Mouse (Mus musculus): ENCODE measurements around the gene Foxd2. TPM values are rescaled to one million over a fixed set of nuclear protein-coding genes. Genes with fewer than 3 reads are reported as not detected.

The Foxd2 gene
- 2.7 and 3.6 TPM in 2 replicates for polyA plus RNA-seq (2014; fragmentation: Nextera tagmentation; extraction: Ambion mirVana)

DNA sequence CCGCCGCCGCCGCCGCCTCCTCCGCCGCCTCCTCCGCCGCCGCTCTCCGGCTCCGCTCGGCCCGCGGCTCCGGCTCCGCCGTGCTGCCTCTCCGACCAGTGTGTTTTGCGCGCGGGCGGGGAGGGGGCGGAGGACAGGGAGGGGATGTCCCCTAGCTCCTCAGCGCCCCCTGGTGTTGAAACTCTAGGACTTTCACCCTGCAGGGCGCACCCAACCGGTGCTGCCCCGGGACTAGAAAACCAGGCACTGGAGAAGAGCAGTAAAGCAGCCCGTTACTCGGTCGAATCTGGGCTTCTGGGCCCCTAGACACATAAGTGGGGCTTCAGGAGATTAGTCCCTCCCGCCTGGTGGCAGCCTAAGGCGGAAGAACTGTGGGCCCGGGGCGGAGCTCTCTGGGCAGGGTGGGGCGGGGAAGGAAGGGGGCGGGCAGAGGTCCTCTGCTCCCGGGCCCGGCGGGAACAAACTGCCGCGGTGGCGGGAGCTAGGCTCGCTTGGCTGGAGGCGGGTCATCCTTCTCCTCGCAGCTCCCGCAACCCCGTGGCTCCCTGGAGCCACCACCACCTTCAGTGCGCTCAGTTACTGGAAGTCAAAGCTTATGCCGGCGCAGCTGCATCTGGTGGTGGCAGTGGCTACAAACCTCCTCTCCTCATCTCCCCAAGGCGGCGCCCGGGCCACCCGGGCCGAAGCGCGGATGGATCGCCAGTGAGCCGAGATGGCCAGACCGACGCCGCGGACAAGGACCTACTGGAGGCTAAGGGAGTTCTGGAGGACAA, at the start of gene Foxd2:
Gene Foxd2, minus strand, starts transcription at position 45 of the 773 bp plus-strand sequence.
- H3K4me3 ChIP-seq (ENCODE audit: low read depth, low read length) = peak within 1 kb of the TSS; percentile 63
- DNase-seq (ENCODE audit: low spot score) = peak; percentile 94
- no peaks in the 10 kb centered on the region for H3K4me1 ChIP-seq (ENCODE audit: control insufficient read depth, insufficient read depth, low read length)
- ATAC-seq (replicated peaks; ENCODE audit: insufficient number of reproducible peaks, low FRiP score, low TSS enrichment, low read depth) = peak; percentile 79
- H3K9me3 ChIP-seq (replicated peaks; ENCODE audit: control insufficient read depth, low read length) = no peaks in the 10 kb centered on the region
- H3K27ac ChIP-seq (replicated peaks; ENCODE audit: low read depth, low read length) = peak within 1 kb of the TSS; percentile 71
- peak within 1 kb of the TSS; percentile 65 for H3K9ac ChIP-seq (replicated peaks; ENCODE audit: low read length)
- WGBS = under 1% methylated on average over 60 of the region's 64 CpGs
- peaks cover 72% of the 10 kb centered on the region for H3K27me3 ChIP-seq (ENCODE audit: control insufficient read depth, insufficient read depth, low read length)
- peak within 1 kb of the TSS; percentile 76 for H3K4me2 ChIP-seq (ENCODE audit: low read depth, low read length)
- H3K36me3 ChIP-seq (replicated peaks; ENCODE audit: control insufficient read depth, insufficient read depth, low read depth, low read length) = no peaks in the 10 kb centered on the region

DNA sequence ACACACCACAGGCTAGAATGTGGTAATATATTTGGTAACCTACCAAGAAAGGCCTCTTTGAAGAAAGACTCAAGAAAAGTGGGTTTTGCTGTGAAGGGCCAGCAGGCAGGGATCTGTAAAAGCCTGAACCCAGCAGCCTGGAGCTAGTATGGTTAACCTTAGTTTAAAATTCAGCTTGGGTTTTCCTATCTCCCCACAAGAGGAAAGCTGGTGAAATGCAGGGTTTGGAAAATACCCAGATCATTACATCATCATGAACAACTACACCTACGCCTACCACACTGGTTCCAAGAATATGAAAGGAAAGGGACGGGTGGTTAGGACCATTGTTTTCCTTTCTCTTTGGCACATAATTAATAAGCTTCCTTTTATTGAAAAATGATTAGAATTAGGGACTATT, 49.6 kb upstream of the Foxd2 start:
- Histone ChIP-seq H3K4me2 (ENCODE audit: low read depth, low read length) (no peak overlapping the region), H3K4me3 (ENCODE audit: low read depth, low read length) (no peak overlapping the region), H3K27ac (replicated peaks; ENCODE audit: low read depth, low read length) (no peak overlapping the region), H3K27me3 (ENCODE audit: control insufficient read depth, insufficient read depth, low read length) (no peaks in the 10 kb centered on the region), H3K9ac (replicated peaks; ENCODE audit: low read length) (no peak overlapping the region), H3K9me3 (replicated peaks; ENCODE audit: control insufficient read depth, low read length) (no peaks in the 10 kb centered on the region), H3K36me3 (replicated peaks; ENCODE audit: control insufficient read depth, insufficient read depth, low read depth, low read length) (no peaks in the 10 kb centered on the region; the same call in 1 of the 2 replicates), H3K4me1 (ENCODE audit: control insufficient read depth, insufficient read depth, low read length) (no peaks in the 10 kb centered on the region)
- ATAC-seq (replicated peaks; ENCODE audit: insufficient number of reproducible peaks, low FRiP score, low TSS enrichment, low read depth) (no peak), DNase-seq (ENCODE audit: low spot score) (no peak)
- WGBS = 90% methylated on average over 2 of the region's 2 CpGs

DNA sequence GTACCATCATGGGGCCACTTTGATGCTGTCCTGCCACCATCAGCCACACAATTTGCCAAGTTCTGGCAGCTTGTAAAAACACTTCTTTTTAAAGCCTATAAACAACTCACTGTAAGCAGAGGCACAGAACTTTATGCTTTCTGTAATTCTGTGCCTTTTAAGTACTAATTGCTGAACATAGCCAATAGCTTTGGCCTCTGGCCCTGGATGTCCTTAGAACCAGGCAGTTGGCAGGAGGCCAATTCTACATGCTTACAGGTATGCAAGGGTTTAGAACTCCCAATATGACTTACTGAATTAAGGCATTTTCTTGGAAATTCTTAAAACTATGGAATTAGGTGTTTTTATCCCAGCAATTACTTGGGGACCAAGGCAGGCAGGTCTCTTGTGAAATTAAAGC, 48.7 kb upstream of the Foxd2 start:
- H3K9ac ChIP-seq (replicated peaks; ENCODE audit: low read length) = no peak overlapping the region
- no peak overlapping the region for H3K4me2 ChIP-seq (ENCODE audit: low read depth, low read length)
- no peaks in the 10 kb centered on the region for H3K27me3 ChIP-seq (ENCODE audit: control insufficient read depth, insufficient read depth, low read length)
- no peaks in the 10 kb centered on the region for H3K4me1 ChIP-seq (ENCODE audit: control insufficient read depth, insufficient read depth, low read length)
- no peaks in the 10 kb centered on the region for H3K9me3 ChIP-seq (replicated peaks; ENCODE audit: control insufficient read depth, low read length)
- H3K27ac ChIP-seq (replicated peaks; ENCODE audit: low read depth, low read length) = no peak overlapping the region
- no peak for DNase-seq (ENCODE audit: low spot score)
- no peak overlapping the region for H3K4me3 ChIP-seq (ENCODE audit: low read depth, low read length)
- no peak for ATAC-seq (replicated peaks; ENCODE audit: insufficient number of reproducible peaks, low FRiP score, low TSS enrichment, low read depth)
- no peaks in the 10 kb centered on the region; the same call in 1 of the 2 replicates for H3K36me3 ChIP-seq (replicated peaks; ENCODE audit: control insufficient read depth, insufficient read depth, low read depth, low read length)

DNA sequence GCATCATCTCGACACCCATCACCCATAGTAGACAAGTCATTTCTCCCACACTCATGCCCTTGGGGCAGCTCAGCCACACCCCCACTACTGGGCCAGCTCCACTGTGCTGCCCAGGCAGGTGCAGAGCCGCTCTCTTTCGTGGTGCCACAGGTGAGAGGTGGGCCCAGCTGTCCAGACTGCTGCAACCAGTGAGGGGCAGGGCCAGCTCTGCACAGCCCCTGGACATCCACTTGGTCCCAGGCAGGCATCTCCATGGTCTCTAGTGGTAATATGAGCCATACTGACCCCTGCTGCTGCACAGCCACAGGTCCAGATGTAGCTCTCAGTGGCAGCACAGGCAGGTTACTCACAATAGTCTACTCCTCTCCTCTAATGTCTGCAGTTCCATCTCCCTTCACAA, 44.5 kb upstream of the Foxd2 start:
- no peak overlapping the region for H3K4me3 ChIP-seq (ENCODE audit: low read depth, low read length)
- H3K4me2 ChIP-seq (ENCODE audit: low read depth, low read length) = no peak overlapping the region
- H3K4me1 ChIP-seq (ENCODE audit: control insufficient read depth, insufficient read depth, low read length) = no peaks in the 10 kb centered on the region
- H3K36me3 ChIP-seq (replicated peaks; ENCODE audit: control insufficient read depth, insufficient read depth, low read depth, low read length) = no peaks in the 10 kb centered on the region
- 65% methylated on average over 3 of the region's 3 CpGs for WGBS
- ATAC-seq (replicated peaks; ENCODE audit: insufficient number of reproducible peaks, low FRiP score, low TSS enrichment, low read depth) (no peak; the same call in 1 of the 2 replicates), DNase-seq (ENCODE audit: low spot score) (no peak)
- H3K9ac ChIP-seq (replicated peaks; ENCODE audit: low read length) = no peak overlapping the region
- no peak overlapping the region for H3K27ac ChIP-seq (replicated peaks; ENCODE audit: low read depth, low read length)
- H3K27me3 ChIP-seq (ENCODE audit: control insufficient read depth, insufficient read depth, low read length) = no peaks in the 10 kb centered on the region
- no peaks in the 10 kb centered on the region for H3K9me3 ChIP-seq (replicated peaks; ENCODE audit: control insufficient read depth, low read length)

DNA sequence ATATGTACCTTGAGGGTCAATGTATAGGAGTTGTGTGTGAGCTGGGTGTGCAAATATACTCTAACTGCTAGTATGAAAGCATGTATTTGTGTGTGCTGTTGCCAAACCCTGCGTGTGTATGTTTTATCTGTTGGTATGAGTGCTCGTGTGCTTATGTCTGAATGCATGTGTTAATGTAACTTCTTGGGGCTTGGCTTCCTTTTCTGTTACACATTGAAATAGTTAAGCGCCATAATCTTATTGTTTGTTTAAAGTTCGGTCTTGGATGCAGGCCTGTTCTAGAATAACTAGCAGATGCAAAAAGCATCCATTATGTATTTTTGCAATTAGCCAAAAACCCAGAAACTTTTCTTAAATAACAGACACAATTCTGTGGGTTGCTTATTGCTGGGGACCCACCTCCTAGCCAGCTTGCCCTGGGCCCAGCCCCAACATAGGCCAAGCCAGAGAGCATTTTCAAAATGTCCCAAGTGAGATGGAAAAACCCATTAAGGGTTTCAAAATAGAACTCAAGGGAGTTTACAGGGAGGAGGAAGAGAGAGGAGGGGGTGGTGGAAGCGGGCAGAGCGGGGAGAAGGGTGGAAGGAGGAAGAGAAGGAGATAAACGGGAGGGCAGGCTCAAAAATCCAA, 39.3 kb upstream of the Foxd2 start:
- DNase-seq (ENCODE audit: low spot score) = no peak
- Histone ChIP-seq H3K4me1 (ENCODE audit: control insufficient read depth, insufficient read depth, low read length) (no peaks in the 10 kb centered on the region), H3K4me3 (ENCODE audit: low read depth, low read length) (no peak overlapping the region), H3K9me3 (replicated peaks; ENCODE audit: control insufficient read depth, low read length) (no peaks in the 10 kb centered on the region), H3K27me3 (ENCODE audit: control insufficient read depth, insufficient read depth, low read length) (peaks cover 4% of the 10 kb centered on the region; the same call in 1 of the 2 replicates), H3K27ac (replicated peaks; ENCODE audit: low read depth, low read length) (no peak overlapping the region), H3K9ac (replicated peaks; ENCODE audit: low read length) (no peak overlapping the region), H3K4me2 (ENCODE audit: low read depth, low read length) (no peak overlapping the region), H3K36me3 (replicated peaks; ENCODE audit: control insufficient read depth, insufficient read depth, low read depth, low read length) (no peaks in the 10 kb centered on the region)
- ATAC-seq (replicated peaks; ENCODE audit: insufficient number of reproducible peaks, low FRiP score, low TSS enrichment, low read depth) = 0 out of 2 replicates have a peak, but pooled peaks have one; percentile 16
- WGBS = 68% methylated on average over 7 of the region's 7 CpGs

DNA sequence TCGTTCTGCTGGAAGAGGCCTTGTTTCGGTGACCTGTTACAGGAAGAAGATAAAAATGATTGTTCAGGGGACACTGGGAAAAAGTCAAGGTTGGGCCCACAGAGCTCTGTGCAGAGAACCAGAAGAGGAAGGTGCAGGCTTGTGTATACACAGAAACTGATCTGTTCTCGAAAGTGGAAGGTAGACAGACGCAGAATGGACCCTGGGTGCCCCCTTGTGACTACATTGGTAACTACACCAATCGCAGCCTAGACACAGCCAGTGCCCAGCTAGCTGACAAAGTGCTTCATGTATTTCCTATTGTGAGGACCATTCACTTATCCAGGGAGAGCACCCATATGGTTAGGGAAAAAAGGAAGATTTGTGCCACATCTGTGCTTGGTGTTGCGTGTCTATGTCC, 38.7 kb upstream of the Foxd2 start:
- DNase-seq (ENCODE audit: low spot score) (peak; percentile 88), ATAC-seq (replicated peaks; ENCODE audit: insufficient number of reproducible peaks, low FRiP score, low TSS enrichment, low read depth) (peak; percentile 75)
- H3K36me3 ChIP-seq (replicated peaks; ENCODE audit: control insufficient read depth, insufficient read depth, low read depth, low read length) = no peaks in the 10 kb centered on the region
- H3K4me3 ChIP-seq (ENCODE audit: low read depth, low read length) = no peak overlapping the region
- peaks cover 4% of the 10 kb centered on the region; the same call in 1 of the 2 replicates for H3K27me3 ChIP-seq (ENCODE audit: control insufficient read depth, insufficient read depth, low read length)
- H3K4me1 ChIP-seq (ENCODE audit: control insufficient read depth, insufficient read depth, low read length) = no peaks in the 10 kb centered on the region
- H3K9ac ChIP-seq (replicated peaks; ENCODE audit: low read length) = no peak overlapping the region
- H3K4me2 ChIP-seq (ENCODE audit: low read depth, low read length) = no peak overlapping the region
- no peaks in the 10 kb centered on the region for H3K9me3 ChIP-seq (replicated peaks; ENCODE audit: control insufficient read depth, low read length)
- no peak overlapping the region for H3K27ac ChIP-seq (replicated peaks; ENCODE audit: low read depth, low read length)
- 31% methylated on average over 6 of the region's 6 CpGs for WGBS

DNA sequence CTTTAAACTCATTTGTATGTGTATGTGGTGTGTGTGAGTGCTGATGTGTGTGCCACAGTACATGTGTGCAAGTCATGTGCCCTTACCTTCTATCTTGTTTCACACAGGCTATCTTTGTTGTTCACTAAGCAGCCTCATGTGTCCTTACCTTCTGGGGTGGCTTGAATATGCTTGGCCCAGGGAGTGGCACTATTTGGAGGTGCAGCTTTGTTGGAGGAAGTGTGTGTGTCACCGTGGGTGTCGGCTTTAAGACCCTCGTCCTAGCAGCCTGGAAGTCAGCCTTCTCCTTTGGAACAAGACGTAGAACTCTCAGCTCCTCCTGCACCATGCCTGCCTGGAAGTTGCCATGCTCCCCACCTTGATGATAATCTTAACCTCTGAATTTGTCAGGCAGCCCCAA, 37.7 kb upstream of the Foxd2 start:
- no peak overlapping the region for H3K4me2 ChIP-seq (ENCODE audit: low read depth, low read length)
- WGBS = 88% methylated on average over 4 of the region's 4 CpGs
- H3K27me3 ChIP-seq (ENCODE audit: control insufficient read depth, insufficient read depth, low read length) = peaks cover 4% of the 10 kb centered on the region; the same call in 1 of the 2 replicates
- no peaks in the 10 kb centered on the region for H3K36me3 ChIP-seq (replicated peaks; ENCODE audit: control insufficient read depth, insufficient read depth, low read depth, low read length)
- no peak overlapping the region for H3K4me3 ChIP-seq (ENCODE audit: low read depth, low read length)
- DNase-seq (ENCODE audit: low spot score) (no peak), ATAC-seq (replicated peaks; ENCODE audit: insufficient number of reproducible peaks, low FRiP score, low TSS enrichment, low read depth) (no peak)
- no peak overlapping the region for H3K9ac ChIP-seq (replicated peaks; ENCODE audit: low read length)
- H3K4me1 ChIP-seq (ENCODE audit: control insufficient read depth, insufficient read depth, low read length) = no peaks in the 10 kb centered on the region; the same call in 1 of the 2 replicates
- no peaks in the 10 kb centered on the region for H3K9me3 ChIP-seq (replicated peaks; ENCODE audit: control insufficient read depth, low read length)
- H3K27ac ChIP-seq (replicated peaks; ENCODE audit: low read depth, low read length) = no peak overlapping the region

DNA sequence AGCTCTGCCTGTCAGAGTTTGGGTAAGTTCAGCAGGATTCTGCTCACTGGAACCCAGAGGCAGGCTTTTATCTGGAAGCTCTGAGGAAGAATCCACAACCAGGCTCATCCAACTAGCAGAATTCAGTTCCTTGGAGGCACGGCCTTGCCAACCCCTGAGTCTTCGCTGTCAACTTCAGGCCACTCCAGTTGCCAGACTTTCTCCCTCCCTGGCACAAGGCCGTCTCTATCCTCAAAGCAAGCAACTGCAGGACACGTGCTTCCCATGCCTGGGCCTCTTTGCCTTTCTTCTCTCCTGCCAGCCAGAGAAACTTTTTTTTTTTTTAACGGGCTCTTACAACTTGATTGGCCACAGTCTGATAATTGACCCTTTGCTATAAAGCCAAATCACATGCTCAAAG, 36.3 kb upstream of the Foxd2 start:
- ATAC-seq (replicated peaks; ENCODE audit: insufficient number of reproducible peaks, low FRiP score, low TSS enrichment, low read depth) (no peak), DNase-seq (ENCODE audit: low spot score) (no peak)
- WGBS = 20% methylated on average over 5 of the region's 5 CpGs
- Histone ChIP-seq H3K4me1 (ENCODE audit: control insufficient read depth, insufficient read depth, low read length) (no peaks in the 10 kb centered on the region; the same call in 1 of the 2 replicates), H3K27ac (replicated peaks; ENCODE audit: low read depth, low read length) (no peak overlapping the region), H3K27me3 (ENCODE audit: control insufficient read depth, insufficient read depth, low read length) (peaks cover 4% of the 10 kb centered on the region; the same call in 1 of the 2 replicates), H3K4me3 (ENCODE audit: low read depth, low read length) (no peak overlapping the region), H3K36me3 (replicated peaks; ENCODE audit: control insufficient read depth, insufficient read depth, low read depth, low read length) (no peaks in the 10 kb centered on the region), H3K9ac (replicated peaks; ENCODE audit: low read length) (no peak overlapping the region), H3K4me2 (ENCODE audit: low read depth, low read length) (no peak overlapping the region), H3K9me3 (replicated peaks; ENCODE audit: control insufficient read depth, low read length) (no peaks in the 10 kb centered on the region)
